In genomic region chr17:26094531-26095110, GRCm38 (mm10) we compare ENCODE assay signal across 8 mouse cellular contexts. TPM values are rescaled to one million over a fixed set of nuclear protein-coding genes. Genes with fewer than 3 reads are reported as not detected.
DNase-seq lines count a peak whose midpoint lies in the region; ATAC-seq and TF ChIP-seq lines count a peak whose summit lies in the region.

No protein-coding gene starts in this region.

- WGBS in heart, embryonic 11.5 days (ENCODE audit: insufficient replicate concordance) = 28% methylated on average over 9 of the region's 9 CpGs
- 27% methylated on average over 9 of the region's 9 CpGs for WGBS in forebrain, embryonic 16.5 days
- 34% methylated on average over 9 of the region's 9 CpGs for WGBS in liver, postnatal 0 days (ENCODE audit: insufficient replicate concordance)

- H3K4me1 ChIP-seq in heart, embryonic 11.5 days (ENCODE audit: control insufficient read depth, insufficient read depth, low read length) = peaks cover 9% of the 10 kb centered on the region; the same call in 1 of the 2 replicates
- no peaks in the 10 kb centered on the region for H3K4me1 ChIP-seq in ES-Bruce4 (ENCODE audit: control insufficient read depth, insufficient read depth, low read length)
- peaks cover 6% of the 10 kb centered on the region for H3K4me1 ChIP-seq in forebrain, embryonic 16.5 days (replicated peaks; ENCODE audit: control insufficient read depth, insufficient read depth, low read length)
- peaks cover 12% of the 10 kb centered on the region for H3K4me1 ChIP-seq in liver, postnatal 0 days (ENCODE audit: insufficient read depth)

- TF ChIP-seq EP300 in ES-Bruce4 (IDR thresholded peaks at IDR 0.05; ENCODE audit: insufficient read depth, low read depth, low read length) = no peak
- no peak for TF ChIP-seq EP300 in liver, postnatal 0 days (IDR thresholded peaks at IDR 0.05; ENCODE audit: low read depth)

- H3K9ac ChIP-seq in heart, embryonic 11.5 days (ENCODE audit: low read depth, low read length) = peak overlapping the region; percentile 86
- peak overlapping the region; percentile 91 for H3K9ac ChIP-seq in ES-Bruce4 (ENCODE audit: low read depth, poor library complexity, severe bottlenecking)
- H3K9ac ChIP-seq in forebrain, embryonic 16.5 days (replicated peaks; ENCODE audit: low read depth, low read length) = peak overlapping the region; percentile 79
- peak overlapping the region; percentile 63 for H3K9ac ChIP-seq in liver, postnatal 0 days (replicated peaks)

- peak overlapping the region; percentile 88 for H3K4me2 ChIP-seq in heart, embryonic 11.5 days
- H3K4me2 ChIP-seq in forebrain, embryonic 16.5 days (ENCODE audit: low read length) = peak overlapping the region; percentile 72
- peak overlapping the region; percentile 85 for H3K4me2 ChIP-seq in liver, postnatal 0 days (ENCODE audit: low read depth, low read length)

- H3K9me3 ChIP-seq in heart, embryonic 11.5 days (replicated peaks; ENCODE audit: control insufficient read depth, low read length) = no peaks in the 10 kb centered on the region
- no peaks in the 10 kb centered on the region for H3K9me3 ChIP-seq in ES-Bruce4 (replicated peaks; ENCODE audit: control insufficient read depth, insufficient read depth, low read length, poor library complexity, severe bottlenecking)
- no peaks in the 10 kb centered on the region for H3K9me3 ChIP-seq in forebrain, embryonic 16.5 days (ENCODE audit: control insufficient read depth, low read length)
- H3K9me3 ChIP-seq in liver, postnatal 0 days (ENCODE audit: low read length) = no peaks in the 10 kb centered on the region

- H3K27ac ChIP-seq in heart, embryonic 11.5 days (ENCODE audit: low read depth, low read length) = no peak overlapping the region
- peak overlapping the region; percentile 23 for H3K27ac ChIP-seq in ES-Bruce4 (ENCODE audit: insufficient read depth, low read length)
- H3K27ac ChIP-seq in forebrain, embryonic 16.5 days (ENCODE audit: low read length) = no peak overlapping the region
- no peak overlapping the region for H3K27ac ChIP-seq in liver, postnatal 0 days (ENCODE audit: low read depth)

- intact Hi-C loops in heart, postnatal 14 days (cut with DNase I) = loop anchor here (5.0 kb wide), 1 partner anchor 202 kb away; no protein-coding TSS in a partner anchor

- 0 out of 2 replicates have a peak, but pooled peaks cover 2% of the 10 kb centered on the region for H3K36me3 ChIP-seq in heart, embryonic 11.5 days (ENCODE audit: control insufficient read depth, insufficient read depth, low read length)
- H3K36me3 ChIP-seq in ES-Bruce4 (ENCODE audit: control insufficient read depth, insufficient read depth, low read length, poor library complexity, severe bottlenecking) = peaks cover 17% of the 10 kb centered on the region
- no peaks in the 10 kb centered on the region for H3K36me3 ChIP-seq in forebrain, embryonic 16.5 days (ENCODE audit: control insufficient read depth, insufficient read depth)
- H3K36me3 ChIP-seq in liver, postnatal 0 days (replicated peaks; ENCODE audit: insufficient read depth, low read length) = no peaks in the 10 kb centered on the region

- ATAC-seq in heart, embryonic 11.5 days (replicated peaks; ENCODE audit: insufficient number of reproducible peaks, low FRiP score, low TSS enrichment) = 0 out of 2 replicates have a peak, but pooled peaks have one; percentile 3
- no peak for ATAC-seq in forebrain, embryonic 16.5 days
- no peak for ATAC-seq in liver, postnatal 0 days
- no peak for ATAC-seq in CD4-positive, CD25-positive, alpha-beta regulatory T cell, adult 4 months

- no peak for TF ChIP-seq POLR2A in ES-Bruce4 (IDR thresholded peaks at IDR 0.05; ENCODE audit: insufficient read depth, low read length)

- peak overlapping the region; percentile 75 for H3K4me3 ChIP-seq in heart, embryonic 11.5 days (ENCODE audit: low read depth, low read length)
- peak overlapping the region; percentile 92 for H3K4me3 ChIP-seq in ES-Bruce4 (ENCODE audit: low read depth, low read length)
- H3K4me3 ChIP-seq in forebrain, embryonic 16.5 days (replicated peaks; ENCODE audit: low read length) = peak overlapping the region; percentile 60
- H3K4me3 ChIP-seq in liver, postnatal 0 days (ENCODE audit: low read depth, low read length) = peak overlapping the region; percentile 50

- no peak for TF ChIP-seq CTCF in ES-Bruce4 (IDR thresholded peaks at IDR 0.05; ENCODE audit: low read depth, low read length)
- TF ChIP-seq CTCF in liver, postnatal 0 days (IDR thresholded peaks at IDR 0.05; ENCODE audit: low read depth) = no peak

- H3K27me3 ChIP-seq in heart, embryonic 11.5 days (ENCODE audit: control insufficient read depth, insufficient read depth, low read length) = no peaks in the 10 kb centered on the region
- no peaks in the 10 kb centered on the region for H3K27me3 ChIP-seq in ES-Bruce4 (ENCODE audit: control insufficient read depth, insufficient read depth, low read length, poor library complexity, severe bottlenecking)
- H3K27me3 ChIP-seq in forebrain, embryonic 16.5 days (replicated peaks; ENCODE audit: control insufficient read depth, insufficient read depth, low read length) = no peaks in the 10 kb centered on the region
- no peaks in the 10 kb centered on the region for H3K27me3 ChIP-seq in liver, postnatal 0 days (ENCODE audit: insufficient read depth, low read length)

- DNase-seq in heart, postnatal 14 days = no peak
- no peak for DNase-seq in liver, postnatal 0 days
- DNase-seq in testis, postnatal 10 days (ENCODE audit: low spot score) = no peak
- no peak for DNase-seq in layer of hippocampus, postnatal 10 days (ENCODE audit: low spot score in 2 of 2)

RNA-seq across cellular contexts. Expression of gene Nme4, which starts 0.8 kb away (rescaled TPM):
- 81.7 and 84.2 TPM in 2 replicates for polyA plus RNA-seq in heart, embryonic 11.5 days (2014; fragmentation: Nextera tagmentation; extraction: Ambion mirVana)
- total RNA-seq in heart, postnatal 14 days (2021) = 1 to 10 TPM; 3.1 to 3.6 TPM
- 110 and 115 TPM in 2 replicates for polyA plus RNA-seq in ES-Bruce4 (2011; ENCODE audit: insufficient read depth, insufficient read length, low read depth, missing spikeins)
- polyA plus RNA-seq in forebrain, embryonic 16.5 days (2015; fragmentation: Nextera tagmentation; extraction: Ambion mirVana) = 27.4 and 35.3 TPM in 2 replicates
- polyA plus RNA-seq in liver, postnatal 0 days (2015; fragmentation: Nextera tagmentation; extraction: Ambion mirVana) = 13.9 and 17.7 TPM in 2 replicates
- polyA plus RNA-seq in CD4-positive, CD25-positive, alpha-beta regulatory T cell, adult 4 months (2017; shearing (Covaris generic)) = under 1 TPM; 0.32 to 0.95 TPM
- 1 to 10 TPM; 4.6 to 5.7 TPM for total RNA-seq in layer of hippocampus, postnatal 10 days (2021)

RNA-seq across cellular contexts. Expression of gene Decr2, which starts 4.5 kb away (rescaled TPM):
- 30.5 and 34.3 TPM in 2 replicates for polyA plus RNA-seq in heart, embryonic 11.5 days (2014; fragmentation: Nextera tagmentation; extraction: Ambion mirVana)
- 10 to 100 TPM; 10.9 to 13.0 TPM for total RNA-seq in heart, postnatal 14 days (2021)
- polyA plus RNA-seq in ES-Bruce4 (2011; ENCODE audit: insufficient read depth, insufficient read length, low read depth, missing spikeins) = 24.3 and 26.4 TPM in 2 replicates
- polyA plus RNA-seq in forebrain, embryonic 16.5 days (2015; fragmentation: Nextera tagmentation; extraction: Ambion mirVana) = 30.3 and 33.0 TPM in 2 replicates
- polyA plus RNA-seq in liver, postnatal 0 days (2015; fragmentation: Nextera tagmentation; extraction: Ambion mirVana) = 142 and 151 TPM in 2 replicates
- polyA plus RNA-seq in CD4-positive, CD25-positive, alpha-beta regulatory T cell, adult 4 months (2017; shearing (Covaris generic)) = 10 to 100 TPM; 27.7 to 35.1 TPM
- 10 to 100 TPM; 24.8 to 25.7 TPM for total RNA-seq in layer of hippocampus, postnatal 10 days (2021)

RNA-seq across cellular contexts. Expression of gene Tmem8, which starts 18.5 kb away (rescaled TPM):
- polyA plus RNA-seq in heart, embryonic 11.5 days (2014; fragmentation: Nextera tagmentation; extraction: Ambion mirVana) = 0.20 and 0.33 TPM in 2 replicates
- total RNA-seq in heart, postnatal 14 days (2021) = 1 to 10 TPM; 1.2 to 1.9 TPM
- 15.6 and 16.5 TPM in 2 replicates for polyA plus RNA-seq in ES-Bruce4 (2011; ENCODE audit: insufficient read depth, insufficient read length, low read depth, missing spikeins)
- 2.0 TPM in 2 replicates for polyA plus RNA-seq in forebrain, embryonic 16.5 days (2015; fragmentation: Nextera tagmentation; extraction: Ambion mirVana)
- polyA plus RNA-seq in liver, postnatal 0 days (2015; fragmentation: Nextera tagmentation; extraction: Ambion mirVana) = 2.5 and 2.6 TPM in 2 replicates
- polyA plus RNA-seq in CD4-positive, CD25-positive, alpha-beta regulatory T cell, adult 4 months (2017; shearing (Covaris generic)) = 1 to 10 TPM; 5.9 to 8.2 TPM
- total RNA-seq in layer of hippocampus, postnatal 10 days (2021) = 1 to 10 TPM; 7.6 to 7.8 TPM

RNA-seq across cellular contexts. Expression of gene Rab11fip3, which starts 25.3 kb away (rescaled TPM):
- polyA plus RNA-seq in heart, embryonic 11.5 days (2014; fragmentation: Nextera tagmentation; extraction: Ambion mirVana) = 11.9 and 12.8 TPM in 2 replicates
- total RNA-seq in heart, postnatal 14 days (2021) = 10 to 100 TPM; 22.7 to 25.3 TPM
- polyA plus RNA-seq in ES-Bruce4 (2011; ENCODE audit: insufficient read depth, insufficient read length, low read depth, missing spikeins) = 27.5 and 27.6 TPM in 2 replicates
- polyA plus RNA-seq in forebrain, embryonic 16.5 days (2015; fragmentation: Nextera tagmentation; extraction: Ambion mirVana) = 34.6 and 39.9 TPM in 2 replicates
- polyA plus RNA-seq in liver, postnatal 0 days (2015; fragmentation: Nextera tagmentation; extraction: Ambion mirVana) = 1.7 TPM in 2 replicates
- 1 to 10 TPM; 1.8 to 2.3 TPM for polyA plus RNA-seq in CD4-positive, CD25-positive, alpha-beta regulatory T cell, adult 4 months (2017; shearing (Covaris generic))
- 10 to 100 TPM; 69.6 to 79.3 TPM for total RNA-seq in layer of hippocampus, postnatal 10 days (2021)

RNA-seq across cellular contexts. Expression of gene Mrpl28, which starts 28.7 kb away (rescaled TPM):
- 241 and 257 TPM in 2 replicates for polyA plus RNA-seq in heart, embryonic 11.5 days (2014; fragmentation: Nextera tagmentation; extraction: Ambion mirVana)
- total RNA-seq in heart, postnatal 14 days (2021) = 100 to 1,000 TPM; 100 to 115 TPM
- 97.6 and 105 TPM in 2 replicates for polyA plus RNA-seq in ES-Bruce4 (2011; ENCODE audit: insufficient read depth, insufficient read length, low read depth, missing spikeins)
- polyA plus RNA-seq in forebrain, embryonic 16.5 days (2015; fragmentation: Nextera tagmentation; extraction: Ambion mirVana) = 192 and 202 TPM in 2 replicates
- 81.9 and 85.9 TPM in 2 replicates for polyA plus RNA-seq in liver, postnatal 0 days (2015; fragmentation: Nextera tagmentation; extraction: Ambion mirVana)
- 100 to 1,000 TPM; 111 to 138 TPM for polyA plus RNA-seq in CD4-positive, CD25-positive, alpha-beta regulatory T cell, adult 4 months (2017; shearing (Covaris generic))
- total RNA-seq in layer of hippocampus, postnatal 10 days (2021) = 10 to 100 TPM; 72.2 to 81.8 TPM
